Mouse (Mus musculus) frontal cortex, postnatal 36 days (tissue): ENCODE data around the gene Bcam.

Source experiments
- DNase-seq, 2 experiments: peaks; one replicate each; pipeline ENCODE4 v3.0.0; 2022; ENCODE audit warnings: low spot score in 2 of 2

Bcam gene

GRCm38 (mm10) chr7:19754065-19754464 lies 16.8 kb downstream of the Bcam start:
- no peak for DNase-seq

- DNase-seq, result no peak
Observed at GRCm38 (mm10) chr7:19753587-19753986, 17.2 kb downstream of the Bcam start.

GRCm38 (mm10) chr7:19752652-19753051 lies 18.2 kb downstream of the Bcam start:
- no peak for DNase-seq

GRCm38 (mm10) chr7:19751070-19751383 lies 19.8 kb downstream of the Bcam start:
- no peak for DNase-seq

GRCm38 (mm10) chr7:19750217-19751069 lies 20.4 kb downstream of the Bcam start, which contains the start of gene Nectin2:
Nectin2 (minus strand) TSS chr7:19750483.
- peak; percentile 76 to 77 for DNase-seq

- DNase-seq, result peak; percentile 91 to 92
Observed at GRCm38 (mm10) chr7:19749389-19750216, 21.2 kb downstream of the Bcam start.

- DNase-seq, result peak in 1 of 2 experiments; percentile 19
Observed at GRCm38 (mm10) chr7:19748219-19749195, 22.3 kb downstream of the Bcam start.

GRCm38 (mm10) chr7:19747420-19748218 lies 23.2 kb downstream of the Bcam start:
- DNase-seq, result no peak

GRCm38 (mm10) chr7:19746426-19747201 lies 24.2 kb downstream of the Bcam start:
- DNase-seq, result no peak

- no peak for DNase-seq
Observed at GRCm38 (mm10) chr7:19745971-19746370, 24.8 kb downstream of the Bcam start.

- DNase-seq, result no peak
Observed at GRCm38 (mm10) chr7:19744590-19745385, 26.0 kb downstream of the Bcam start.

GRCm38 (mm10) chr7:19743791-19744190 lies 27.0 kb downstream of the Bcam start:
- DNase-seq, result no peak

GRCm38 (mm10) chr7:19742468-19742867 lies 28.3 kb downstream of the Bcam start:
- no peak for DNase-seq

GRCm38 (mm10) chr7:19741329-19742031 lies 29.3 kb downstream of the Bcam start:
- no peak for DNase-seq

- no peak for DNase-seq
Observed at GRCm38 (mm10) chr7:19740269-19740668, 30.5 kb downstream of the Bcam start.

- no peak for DNase-seq
Observed at GRCm38 (mm10) chr7:19738771-19739170, 32.0 kb downstream of the Bcam start.

GRCm38 (mm10) chr7:19736389-19737057 lies 34.3 kb downstream of the Bcam start:
- DNase-seq, result no peak

GRCm38 (mm10) chr7:19734178-19734666 lies 36.6 kb downstream of the Bcam start:
- DNase-seq, result no peak
